Mouse (Mus musculus): ENCODE measurements at regions not wholly inside any gene's neighbourhood (a gene's known extent, or its start where the extent isn't known, plus 50 kb on each side); places are given as distances from the start of the nearest gene placed in this dataset.

- Histone ChIP-seq H3K27ac (ENCODE audit: low read length) (peak overlapping the region; percentile 23; the same call in 1 of the 2 replicates), H3K9me3 (ENCODE audit: control insufficient read depth, low read depth, low read length) (no peaks in the 10 kb centered on the region), H3K36me3 (ENCODE audit: control insufficient read depth, insufficient read depth, low read length) (no peaks in the 10 kb centered on the region), H3K27me3 (ENCODE audit: control insufficient read depth, insufficient read depth, low read length) (no peaks in the 10 kb centered on the region), H3K4me2 (replicated peaks; ENCODE audit: low read depth, low read length) (no peak overlapping the region), H3K4me3 (ENCODE audit: low read depth, low read length) (no peak overlapping the region), H3K4me1 (ENCODE audit: control insufficient read depth, insufficient read depth, low read length) (peaks cover 29% of the 10 kb centered on the region), H3K9ac (replicated peaks; ENCODE audit: low read depth, low read length) (no peak overlapping the region)
- peak; percentile 3; the same call in 1 of the 2 replicates for ATAC-seq (ENCODE audit: insufficient number of reproducible peaks, insufficient read depth, low FRiP score, low read depth)
- 32% methylated on average over 10 of the region's 10 CpGs for WGBS
Measured at GRCm38 (mm10) chr10:111558675-111559340, 52.7 kb downstream of the Phlda1 start.

- Histone ChIP-seq H3K27ac (ENCODE audit: low read length) (peak overlapping the region; percentile 23; the same call in 1 of the 2 replicates), H3K4me3 (ENCODE audit: low read depth, low read length) (no peak overlapping the region), H3K9me3 (ENCODE audit: control insufficient read depth, low read depth, low read length) (no peaks in the 10 kb centered on the region), H3K9ac (replicated peaks; ENCODE audit: low read depth, low read length) (no peak overlapping the region), H3K4me2 (replicated peaks; ENCODE audit: low read depth, low read length) (no peak overlapping the region), H3K4me1 (ENCODE audit: control insufficient read depth, insufficient read depth, low read length) (peaks cover 27% of the 10 kb centered on the region; the same call in 1 of the 2 replicates), H3K36me3 (ENCODE audit: control insufficient read depth, insufficient read depth, low read length) (no peaks in the 10 kb centered on the region), H3K27me3 (ENCODE audit: control insufficient read depth, insufficient read depth, low read length) (no peaks in the 10 kb centered on the region)
- WGBS: 46% methylated on average over 17 of the region's 17 CpGs
- ATAC-seq (ENCODE audit: insufficient number of reproducible peaks, insufficient read depth, low FRiP score, low read depth): peak; percentile 84
Measured at GRCm38 (mm10) chr10:111559341-111560246, 53.5 kb downstream of the Phlda1 start.

- Histone ChIP-seq H3K9me3 (ENCODE audit: control insufficient read depth, low read depth, low read length) (no peaks in the 10 kb centered on the region), H3K4me1 (ENCODE audit: control insufficient read depth, insufficient read depth, low read length) (peaks cover 34% of the 10 kb centered on the region; the same call in 1 of the 2 replicates), H3K9ac (replicated peaks; ENCODE audit: low read depth, low read length) (no peak overlapping the region), H3K4me2 (replicated peaks; ENCODE audit: low read depth, low read length) (no peak overlapping the region), H3K36me3 (ENCODE audit: control insufficient read depth, insufficient read depth, low read length) (no peaks in the 10 kb centered on the region), H3K27ac (ENCODE audit: low read length) (no peak overlapping the region), H3K4me3 (ENCODE audit: low read depth, low read length) (no peak overlapping the region), H3K27me3 (ENCODE audit: control insufficient read depth, insufficient read depth, low read length) (no peaks in the 10 kb centered on the region)
- ATAC-seq (ENCODE audit: insufficient number of reproducible peaks, insufficient read depth, low FRiP score, low read depth): no peak
- 78% methylated on average over 8 of the region's 8 CpGs for WGBS
Measured at GRCm38 (mm10) chr10:111562628-111563027, 56.5 kb downstream of the Phlda1 start.

GRCm38 (mm10) chr10:111566873-111567381 lies 60.8 kb downstream of the Phlda1 start:
- Histone ChIP-seq H3K9me3 (ENCODE audit: control insufficient read depth, low read depth, low read length) (no peaks in the 10 kb centered on the region), H3K4me1 (ENCODE audit: control insufficient read depth, insufficient read depth, low read length) (peaks cover 14% of the 10 kb centered on the region; the same call in 1 of the 2 replicates), H3K27ac (ENCODE audit: low read length) (no peak overlapping the region), H3K36me3 (ENCODE audit: control insufficient read depth, insufficient read depth, low read length) (no peaks in the 10 kb centered on the region), H3K27me3 (ENCODE audit: control insufficient read depth, insufficient read depth, low read length) (no peaks in the 10 kb centered on the region), H3K4me2 (replicated peaks; ENCODE audit: low read depth, low read length) (no peak overlapping the region), H3K9ac (replicated peaks; ENCODE audit: low read depth, low read length) (no peak overlapping the region), H3K4me3 (ENCODE audit: low read depth, low read length) (no peak overlapping the region)
- no peak for ATAC-seq (ENCODE audit: insufficient number of reproducible peaks, insufficient read depth, low FRiP score, low read depth)
- 76% methylated on average over 12 of the region's 12 CpGs for WGBS

- no peak for ATAC-seq (ENCODE audit: insufficient number of reproducible peaks, insufficient read depth, low FRiP score, low read depth)
- WGBS: 62% methylated on average over 7 of the region's 7 CpGs
Measured at GRCm38 (mm10) chr10:111570501-111571258, 64.6 kb downstream of the Phlda1 start.

GRCm38 (mm10) chr10:111574231-111574630 lies 68.1 kb downstream of the Phlda1 start:
- Histone ChIP-seq H3K27me3 (ENCODE audit: control insufficient read depth, insufficient read depth, low read length) (no peaks in the 10 kb centered on the region), H3K4me1 (ENCODE audit: control insufficient read depth, insufficient read depth, low read length) (peaks cover 11% of the 10 kb centered on the region), H3K4me2 (replicated peaks; ENCODE audit: low read depth, low read length) (no peak overlapping the region), H3K9me3 (ENCODE audit: control insufficient read depth, low read depth, low read length) (no peaks in the 10 kb centered on the region), H3K9ac (replicated peaks; ENCODE audit: low read depth, low read length) (no peak overlapping the region), H3K4me3 (ENCODE audit: low read depth, low read length) (no peak overlapping the region), H3K36me3 (ENCODE audit: control insufficient read depth, insufficient read depth, low read length) (no peaks in the 10 kb centered on the region), H3K27ac (ENCODE audit: low read length) (no peak overlapping the region)
- no peak for ATAC-seq (ENCODE audit: insufficient number of reproducible peaks, insufficient read depth, low FRiP score, low read depth)
- WGBS: 49% methylated on average over 4 of the region's 4 CpGs

More at GRCm38 (mm10) chr10:111570501-111571258, 64.6 kb downstream of the Phlda1 start:
- no peak overlapping the region for H3K9ac ChIP-seq (replicated peaks; ENCODE audit: low read depth, low read length)
- no peak overlapping the region for H3K27ac ChIP-seq (ENCODE audit: low read length)
- no peaks in the 10 kb centered on the region for H3K9me3 ChIP-seq (ENCODE audit: control insufficient read depth, low read depth, low read length)
- no peak overlapping the region for H3K4me2 ChIP-seq (replicated peaks; ENCODE audit: low read depth, low read length)
- no peak overlapping the region for H3K4me3 ChIP-seq (ENCODE audit: low read depth, low read length)
- peaks cover 11% of the 10 kb centered on the region; the same call in 1 of the 2 replicates for H3K4me1 ChIP-seq (ENCODE audit: control insufficient read depth, insufficient read depth, low read length)
- H3K36me3 ChIP-seq (ENCODE audit: control insufficient read depth, insufficient read depth, low read length): no peaks in the 10 kb centered on the region
- no peaks in the 10 kb centered on the region for H3K27me3 ChIP-seq (ENCODE audit: control insufficient read depth, insufficient read depth, low read length)

GRCm38 (mm10) chr10:111574812-111575211 lies 68.7 kb downstream of the Phlda1 start:
- peaks cover 16% of the 10 kb centered on the region for H3K4me1 ChIP-seq (ENCODE audit: control insufficient read depth, insufficient read depth, low read length)
- no peak overlapping the region for H3K4me2 ChIP-seq (replicated peaks; ENCODE audit: low read depth, low read length)
- H3K9me3 ChIP-seq (ENCODE audit: control insufficient read depth, low read depth, low read length): no peaks in the 10 kb centered on the region
- no peak overlapping the region for H3K9ac ChIP-seq (replicated peaks; ENCODE audit: low read depth, low read length)
- no peaks in the 10 kb centered on the region for H3K27me3 ChIP-seq (ENCODE audit: control insufficient read depth, insufficient read depth, low read length)
- H3K27ac ChIP-seq (ENCODE audit: low read length): no peak overlapping the region; the same call in 1 of the 2 replicates
- no peak overlapping the region for H3K4me3 ChIP-seq (ENCODE audit: low read depth, low read length)
- 66% methylated on average over 8 of the region's 8 CpGs for WGBS
- no peak for ATAC-seq (ENCODE audit: insufficient number of reproducible peaks, insufficient read depth, low FRiP score, low read depth)
- H3K36me3 ChIP-seq (ENCODE audit: control insufficient read depth, insufficient read depth, low read length): no peaks in the 10 kb centered on the region

GRCm38 (mm10) chr10:111575256-111575655 lies 69.2 kb downstream of the Phlda1 start:
- Histone ChIP-seq H3K4me2 (replicated peaks; ENCODE audit: low read depth, low read length) (no peak overlapping the region), H3K4me3 (ENCODE audit: low read depth, low read length) (no peak overlapping the region), H3K27me3 (ENCODE audit: control insufficient read depth, insufficient read depth, low read length) (no peaks in the 10 kb centered on the region), H3K4me1 (ENCODE audit: control insufficient read depth, insufficient read depth, low read length) (peaks cover 16% of the 10 kb centered on the region), H3K27ac (ENCODE audit: low read length) (peak overlapping the region; percentile 52; the same call in 1 of the 2 replicates), H3K9ac (replicated peaks; ENCODE audit: low read depth, low read length) (no peak overlapping the region), H3K9me3 (ENCODE audit: control insufficient read depth, low read depth, low read length) (no peaks in the 10 kb centered on the region), H3K36me3 (ENCODE audit: control insufficient read depth, insufficient read depth, low read length) (no peaks in the 10 kb centered on the region)
- WGBS: 48% methylated on average over 5 of the region's 5 CpGs
- ATAC-seq (ENCODE audit: insufficient number of reproducible peaks, insufficient read depth, low FRiP score, low read depth): no peak

All from stomach, embryonic 14.5 days (tissue).